Mouse (Mus musculus) heart, postnatal 10 days (tissue): ENCODE measurements around the gene H2-Oa. TPM values are rescaled to one million over a fixed set of nuclear protein-coding genes. Genes with fewer than 3 reads are reported as not detected.

ENCODE experiments used
- DNase-seq, 2 experiments: peaks; one replicate each; pipeline ENCODE4 v3.0.0; 2021
- intact Hi-C: fragments of 180-260 bp; cut with DNase I; formaldehyde crosslinking; loops from one replicate; pipeline ENCODE4 v1.15.1; 2025
- total RNA-seq, 2 experiments: library from RNA; stranded (reverse); gene quantifications; 2 replicates each; pipeline ENCODE4 v1.2.3; 2021

Gene H2-Oa
- total RNA-seq, 2 experiments from 2014 or later: 0.31 TPM; not detected in 1

DNA sequence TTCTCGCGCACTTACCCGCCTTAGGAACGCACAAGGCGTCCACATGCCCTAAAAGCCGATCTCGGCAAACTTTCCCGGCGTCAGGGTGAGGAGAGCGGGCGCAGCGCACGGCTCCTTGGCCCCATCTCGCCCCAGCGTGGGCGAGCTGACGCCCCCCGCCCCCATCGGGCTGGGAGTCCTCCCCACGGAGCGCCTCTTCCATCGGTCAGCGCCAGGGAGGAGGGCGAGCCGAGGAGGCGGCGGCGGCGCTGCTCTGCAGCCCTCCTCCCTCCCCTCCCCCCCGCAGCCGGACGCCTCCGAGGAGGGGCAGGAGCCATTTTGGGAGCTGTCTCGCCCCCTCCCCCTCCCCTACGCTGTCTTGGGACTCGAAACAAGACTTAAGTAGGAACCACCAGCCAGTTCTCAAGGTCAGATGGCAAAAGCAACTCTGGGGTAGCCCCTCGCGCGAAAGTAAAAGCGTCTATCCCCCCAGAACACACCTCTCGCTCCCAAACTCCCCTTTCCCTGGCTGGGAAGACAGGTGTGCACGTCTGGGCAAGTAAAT lies 28.1 kb downstream of the H2-Oa start:
- intact Hi-C loops: loop anchor here (10.0 kb wide), 2 partner anchors 435 to 485 kb away; partner anchors contain the start of genes Agpat1, Hnrnpm and Rnf5
- DNase-seq: peak; percentile 91 to 92

DNA sequence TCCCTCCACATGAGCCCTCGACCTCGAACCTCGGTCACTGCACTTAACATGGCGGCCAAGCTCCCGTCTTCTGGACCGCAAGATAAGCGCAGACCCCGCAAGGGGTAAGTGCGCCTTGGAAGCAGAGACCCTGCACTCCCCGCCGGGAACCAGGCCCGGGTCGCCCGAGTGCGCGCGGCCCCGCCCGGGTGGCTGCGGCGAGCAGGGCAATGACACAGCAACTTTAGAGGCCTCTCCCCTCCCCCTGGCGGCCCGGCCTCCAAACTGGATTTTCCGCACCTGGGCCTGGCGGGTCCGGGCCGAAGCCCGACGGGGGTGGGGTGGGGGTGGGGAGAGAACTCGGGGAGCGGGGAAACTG lies 28.7 kb downstream of the H2-Oa start:
- DNase-seq: peak; percentile 91
- intact Hi-C loops: loop anchor here (10.0 kb wide), 2 partner anchors 436 to 484 kb away; partner anchors contain the start of genes Agpat1, Hnrnpm and Rnf5

DNA sequence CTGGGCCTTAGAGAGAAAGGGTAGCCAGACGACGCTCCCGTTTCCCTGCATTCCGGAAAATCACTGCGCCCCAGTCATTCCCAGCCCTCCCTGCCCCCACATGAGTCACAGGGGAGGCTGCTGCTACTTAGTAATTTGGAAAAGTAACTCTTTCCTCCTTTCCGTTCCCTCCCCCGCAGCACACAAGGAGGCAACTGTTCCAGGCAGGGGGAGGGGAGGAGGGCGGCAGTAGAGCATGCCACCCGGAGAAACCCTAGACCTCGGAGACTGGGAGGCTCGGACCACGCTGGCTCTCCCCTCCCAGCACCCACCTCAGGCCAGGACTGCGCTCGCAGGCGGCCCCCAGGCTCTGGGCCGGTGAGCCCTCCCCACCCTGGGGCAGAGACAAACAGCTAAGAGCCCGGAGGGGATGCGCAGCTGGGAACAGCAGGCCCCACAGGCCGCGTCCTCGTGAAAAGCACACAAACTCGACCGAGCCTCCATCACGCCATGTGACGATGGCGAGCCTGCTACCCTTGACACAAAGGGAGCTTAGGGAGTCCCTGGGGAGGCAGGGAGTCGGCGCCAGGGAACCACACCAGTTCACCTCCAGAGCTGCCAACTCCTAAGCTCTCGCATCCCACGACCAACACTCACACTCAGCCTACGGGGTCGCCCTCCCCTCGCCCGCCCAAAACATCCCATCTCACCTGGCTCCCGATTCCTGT lies 29.2 kb downstream of the H2-Oa start:
- intact Hi-C loops: loop anchor here (10.0 kb wide), 2 partner anchors 437 to 483 kb away; partner anchors contain the start of genes Agpat1, Hnrnpm and Rnf5
- peak; percentile 92 to 93 for DNase-seq

DNA sequence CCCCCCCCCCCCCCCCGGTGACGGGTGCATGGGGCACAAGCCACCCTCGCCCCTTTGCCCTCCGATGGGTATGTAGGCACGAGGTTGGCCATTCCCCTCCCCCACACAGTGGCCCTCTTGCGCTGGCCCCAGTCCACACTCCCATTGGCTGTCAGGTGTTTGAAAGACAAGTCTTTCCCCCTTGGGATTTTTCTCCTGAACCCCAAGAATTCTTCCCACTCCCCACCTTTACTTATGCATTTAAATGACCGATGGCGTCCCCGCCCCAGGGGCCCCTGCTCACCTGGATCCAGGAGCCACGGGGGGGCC lies 29.7 kb downstream of the H2-Oa start:
- intact Hi-C loops: loop anchor here (10.0 kb wide), 2 partner anchors 437 to 483 kb away; partner anchors contain the start of genes Agpat1, Hnrnpm and Rnf5

DNA sequence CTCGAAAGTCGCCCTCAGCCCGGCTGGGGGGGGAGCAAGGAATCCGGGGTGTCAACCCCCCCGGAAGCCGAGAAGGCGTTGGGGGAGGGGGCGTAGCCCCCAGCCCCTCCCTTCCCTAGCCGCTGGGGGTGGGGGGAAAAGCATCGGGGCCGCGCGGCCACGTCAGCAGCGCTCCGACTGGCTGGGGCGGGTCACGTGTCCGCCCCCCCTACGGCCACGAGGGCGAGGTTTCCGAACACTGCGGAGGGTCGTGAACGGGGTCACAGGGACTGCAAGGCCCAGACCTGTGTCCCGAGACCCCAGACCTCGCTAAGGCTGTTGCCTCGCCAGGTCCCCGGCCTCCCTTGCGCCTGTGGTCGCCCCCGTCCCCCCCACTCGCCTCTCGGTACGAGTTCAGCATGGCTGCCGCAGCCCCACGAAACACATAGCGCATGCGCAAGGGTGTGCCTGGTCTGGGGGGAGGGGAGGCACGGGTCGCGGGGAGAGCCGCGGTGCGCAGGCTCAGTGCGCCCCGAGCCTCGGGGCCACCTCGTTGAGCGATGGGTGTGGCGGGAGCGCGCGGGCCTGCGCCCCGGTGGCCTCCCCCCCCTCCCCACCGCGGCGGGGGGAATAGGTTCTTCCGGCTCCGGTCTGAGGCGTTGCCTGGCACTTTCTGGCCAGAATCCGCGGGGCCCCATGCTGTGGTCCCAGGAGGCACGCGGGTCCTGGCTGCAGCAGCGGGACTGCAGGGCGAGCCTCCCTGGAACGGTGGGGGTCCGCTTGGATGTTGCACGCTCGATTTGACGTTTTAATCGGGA lies 30.2 kb downstream of the H2-Oa start, which contains the start of gene Brd2:
Gene Brd2, minus strand, starts transcription at position 447 of the 797 bp plus-strand sequence.
- intact Hi-C loops: loop anchor here (10.0 kb wide), 2 partner anchors 438 to 482 kb away; partner anchors contain the start of genes Agpat1, Hnrnpm and Rnf5
- DNase-seq: peak; percentile 98 to 99

More for the DNA sequence above, 29.7 kb downstream of the H2-Oa start:
- peak; percentile 75 to 82 for DNase-seq

DNA sequence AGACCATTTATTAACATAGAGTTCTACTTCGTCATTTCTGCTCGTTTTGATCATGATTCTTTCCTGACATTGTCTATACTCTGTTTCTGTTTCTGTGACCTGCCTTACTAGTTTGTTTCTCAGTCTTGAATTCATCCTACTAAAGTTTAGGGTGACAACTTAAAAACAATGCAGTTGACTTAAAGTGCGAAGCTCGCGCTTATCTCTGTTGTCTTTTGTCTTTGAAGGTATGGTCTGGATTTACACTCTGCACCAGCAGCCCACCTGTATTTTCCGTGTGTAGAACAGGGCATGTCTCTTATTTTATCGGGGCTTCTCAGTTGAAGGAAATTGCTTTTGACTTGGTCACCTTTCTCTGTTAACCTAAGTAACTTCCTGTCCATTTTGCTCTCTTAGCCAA lies 31.0 kb downstream of the H2-Oa start:
- intact Hi-C loops: loop anchor here (10.0 kb wide), 2 partner anchors 438 to 482 kb away; partner anchors contain the start of genes Agpat1, Hnrnpm and Rnf5
- no peak for DNase-seq

DNA sequence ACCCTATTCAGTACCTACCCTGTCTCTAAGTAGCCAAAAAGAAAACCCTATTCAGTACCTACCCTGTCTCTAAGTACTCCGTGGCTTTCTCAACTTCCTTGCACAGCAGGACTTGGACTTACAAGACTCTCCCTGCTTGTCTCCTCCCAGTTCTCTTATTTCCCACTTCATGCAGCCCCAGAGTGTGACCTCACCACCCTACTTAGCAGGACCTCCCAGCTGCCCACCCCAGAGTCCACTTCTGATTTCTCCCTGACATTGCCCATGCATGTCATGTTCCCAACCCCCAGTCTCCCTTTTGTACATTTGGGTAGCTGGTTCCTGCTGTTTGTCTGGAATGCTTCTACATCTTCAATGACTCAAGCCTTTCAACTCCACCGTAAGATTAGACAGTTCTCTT lies 31.4 kb downstream of the H2-Oa start:
- DNase-seq: peak; percentile 61
- intact Hi-C loops: loop anchor here (10.0 kb wide), 2 partner anchors 439 to 481 kb away; partner anchors contain the start of genes Agpat1, Hnrnpm and Rnf5

DNA sequence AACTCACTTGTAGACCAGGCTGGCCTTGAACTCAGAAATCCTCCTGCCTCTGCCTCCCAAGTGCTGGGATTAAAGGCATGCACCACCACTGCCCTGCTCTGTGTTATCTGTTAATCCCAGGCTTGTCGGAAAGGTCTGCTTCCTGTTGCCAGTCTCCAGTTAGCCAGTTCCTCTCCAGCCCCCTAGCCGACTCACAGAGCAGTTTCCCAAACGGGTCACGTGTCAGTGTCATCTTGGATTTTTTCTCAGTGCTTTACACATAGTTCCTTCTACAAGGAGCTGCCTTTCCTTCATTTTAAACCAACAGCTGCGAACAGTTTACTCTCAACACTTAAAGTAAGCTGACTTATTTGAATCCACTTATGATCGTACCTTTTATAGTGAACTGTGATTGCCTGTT lies 32.5 kb downstream of the H2-Oa start:
- DNase-seq: no peak
- intact Hi-C loops: loop anchor here (10.0 kb wide), 2 partner anchors 440 to 480 kb away; partner anchors contain the start of genes Agpat1, Hnrnpm and Rnf5

DNA sequence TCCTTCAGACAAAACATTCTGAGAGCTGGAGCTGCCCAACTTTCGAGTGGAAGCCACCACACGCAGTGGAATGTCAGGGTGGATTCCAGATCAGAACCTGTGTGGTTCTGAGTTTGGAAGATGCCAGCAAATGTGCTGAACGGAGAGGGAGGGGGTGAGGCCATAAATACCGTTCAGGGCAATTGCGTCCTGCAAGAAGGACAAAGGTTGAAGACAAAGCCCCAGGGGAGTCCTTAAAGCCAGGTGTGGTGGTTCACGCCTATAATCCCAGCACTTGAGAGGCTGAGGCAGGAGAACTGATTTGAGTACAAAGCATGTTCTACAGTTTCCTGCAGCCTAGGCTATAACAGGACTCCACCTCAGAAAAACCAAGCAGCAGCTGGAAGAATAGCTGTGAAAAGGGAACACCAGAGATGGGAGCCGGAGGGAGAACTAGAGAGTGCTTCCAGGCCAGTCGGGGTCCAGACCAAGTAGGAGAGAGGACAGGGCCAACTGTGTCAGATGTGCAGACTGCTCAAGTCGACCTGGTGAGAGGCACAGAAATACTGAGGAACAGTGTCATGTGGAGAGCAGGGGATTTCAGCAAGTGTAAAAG lies 34.8 kb downstream of the H2-Oa start:
- DNase-seq: no peak
- intact Hi-C loops: loop anchor here (10.0 kb wide), 2 partner anchors 442 to 478 kb away; partner anchors contain the start of genes Agpat1, Hnrnpm and Rnf5

DNA sequence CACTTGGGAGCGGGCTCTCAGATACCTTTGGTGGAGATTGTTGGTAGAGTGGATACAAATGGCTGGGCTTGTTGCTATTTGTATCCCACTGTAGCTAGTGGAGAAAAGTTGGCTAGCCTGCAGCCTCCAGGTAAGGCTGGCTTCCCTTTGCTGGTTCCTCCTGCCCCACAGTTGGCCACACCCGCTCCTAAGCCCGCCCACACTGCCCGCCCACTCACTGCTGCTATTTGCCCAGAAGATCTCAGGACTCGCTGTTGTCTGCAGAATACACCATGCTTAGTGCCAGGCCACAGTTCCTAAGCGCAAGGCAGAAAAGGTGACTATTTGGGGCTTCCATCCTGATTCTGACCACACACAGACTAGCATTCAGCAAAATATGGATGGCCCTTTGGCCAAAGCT lies 35.3 kb downstream of the H2-Oa start:
- intact Hi-C loops: loop anchor here (10.0 kb wide), 2 partner anchors 443 to 477 kb away; partner anchors contain the start of genes Agpat1, Hnrnpm and Rnf5
- peak; percentile 37 to 57 for DNase-seq

DNA sequence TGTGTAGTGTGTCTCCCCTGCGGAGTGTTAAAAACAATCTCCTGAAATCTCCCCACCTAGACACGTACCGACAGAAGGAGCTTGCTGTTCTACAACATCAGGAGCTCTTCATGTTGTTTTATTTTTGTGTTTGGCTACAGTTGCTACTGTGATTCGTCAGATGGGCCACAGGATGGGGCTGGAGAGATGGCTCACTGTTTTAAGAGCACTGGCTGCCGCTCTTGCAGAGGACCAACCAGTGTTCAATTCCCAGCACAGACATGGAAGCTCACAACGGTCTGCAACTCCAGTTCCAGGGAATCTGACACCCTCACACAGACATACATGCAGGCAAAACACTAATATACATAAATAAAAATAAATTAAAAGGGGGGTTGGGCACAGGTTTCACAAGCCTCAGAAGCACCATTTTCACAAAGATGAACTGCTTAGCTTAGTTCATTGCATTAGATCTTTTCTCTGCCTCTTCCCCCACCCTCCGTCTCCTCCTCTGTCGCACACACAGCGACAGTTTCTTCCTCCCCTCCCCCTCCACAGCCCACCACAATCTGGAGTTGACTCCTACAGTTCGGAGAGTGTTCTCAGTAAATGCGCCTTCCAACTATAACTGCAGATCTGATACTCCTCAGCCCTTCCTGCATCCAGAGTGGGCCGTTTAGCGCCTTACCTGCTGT lies 36.3 kb downstream of the H2-Oa start:
- intact Hi-C loops: loop anchor here (10.0 kb wide), 2 partner anchors 444 to 476 kb away; partner anchors contain the start of genes Agpat1, Hnrnpm and Rnf5
- DNase-seq: no peak

DNA sequence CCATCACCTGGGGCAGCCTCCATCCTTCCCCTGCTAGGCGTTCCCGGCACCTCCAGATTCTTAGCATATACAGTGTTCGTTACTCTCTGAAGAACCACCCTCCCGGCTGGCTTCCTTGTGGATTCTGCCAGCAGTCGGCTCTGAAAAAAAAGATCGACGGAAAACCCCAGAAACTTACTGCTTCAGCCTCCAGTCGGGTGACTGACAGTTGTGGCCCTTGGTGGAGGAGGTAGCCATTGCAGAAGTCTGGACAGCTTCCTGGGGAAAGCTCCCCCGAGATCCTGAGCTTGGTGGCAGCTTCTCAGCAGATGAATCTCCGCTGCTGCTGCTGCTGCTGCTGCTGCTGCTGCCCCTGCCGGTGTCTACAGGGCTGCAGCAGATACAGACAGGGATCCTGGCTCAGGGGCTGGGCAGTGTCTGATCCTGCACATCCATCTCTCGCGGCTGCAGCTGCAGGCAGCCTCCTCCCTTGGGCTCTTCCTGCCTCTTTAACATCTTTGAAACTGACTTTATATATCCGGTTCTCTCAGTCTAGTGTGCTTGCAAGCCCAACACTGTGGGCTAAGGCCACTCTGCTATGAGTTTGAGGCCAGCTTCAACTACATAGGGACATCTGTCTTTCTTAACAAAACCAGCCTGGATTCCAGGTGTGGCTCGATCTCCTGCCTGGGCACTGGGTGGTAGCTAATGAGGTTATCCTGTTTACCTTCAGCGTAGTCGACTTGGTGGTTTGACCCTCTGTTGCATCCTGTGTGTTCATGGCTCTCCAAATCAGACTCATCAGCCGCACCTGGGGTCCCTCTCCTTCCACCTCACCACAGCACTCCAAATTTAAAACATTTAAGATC lies 37.0 kb downstream of the H2-Oa start:
- intact Hi-C loops: loop anchor here (10.0 kb wide), 2 partner anchors 444 to 476 kb away; partner anchors contain the start of genes Agpat1, Hnrnpm and Rnf5
- no peak for DNase-seq

DNA sequence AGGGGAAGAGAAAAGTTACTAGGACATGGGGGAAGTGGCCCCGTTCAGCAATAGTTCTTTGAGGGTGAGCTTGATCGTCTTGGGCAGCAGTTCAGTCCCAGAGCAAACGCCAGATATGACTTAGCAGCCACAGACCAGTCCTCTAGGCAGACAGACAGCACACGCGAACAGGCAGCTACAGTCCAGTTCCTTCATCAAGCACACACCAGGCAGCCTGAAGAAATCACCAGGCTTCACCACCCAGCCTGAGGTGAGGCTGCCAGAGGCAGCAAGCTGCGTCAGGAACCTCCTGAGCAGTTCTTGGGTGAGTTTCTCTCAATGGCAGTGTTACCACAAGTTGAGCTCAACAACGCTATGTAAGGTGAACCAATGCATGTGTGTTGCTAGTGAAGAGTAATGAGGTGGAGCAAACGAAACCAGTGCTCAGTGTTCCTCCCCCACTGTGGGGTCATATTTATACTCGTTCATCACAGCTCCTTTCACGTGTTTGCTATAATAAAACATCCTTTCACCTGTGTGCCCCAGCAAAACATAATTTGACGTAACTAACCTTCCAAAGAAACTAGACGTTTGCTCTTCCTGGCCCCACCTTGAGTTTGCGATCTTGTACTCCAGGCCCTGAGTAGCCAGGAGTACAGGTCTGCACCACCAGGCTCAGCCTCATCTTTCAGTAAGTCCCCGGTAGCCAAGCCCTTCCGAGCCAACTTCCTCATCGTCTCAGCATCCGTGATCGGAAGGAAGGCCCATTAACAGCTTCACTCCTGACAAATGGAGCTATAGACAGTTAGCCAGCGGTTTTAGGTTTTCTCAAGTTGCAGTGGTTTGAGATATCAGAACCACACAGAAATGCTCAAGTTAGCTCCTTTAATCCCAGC lies 38.2 kb downstream of the H2-Oa start:
- DNase-seq: no peak
- intact Hi-C loops: no loop called here

DNA sequence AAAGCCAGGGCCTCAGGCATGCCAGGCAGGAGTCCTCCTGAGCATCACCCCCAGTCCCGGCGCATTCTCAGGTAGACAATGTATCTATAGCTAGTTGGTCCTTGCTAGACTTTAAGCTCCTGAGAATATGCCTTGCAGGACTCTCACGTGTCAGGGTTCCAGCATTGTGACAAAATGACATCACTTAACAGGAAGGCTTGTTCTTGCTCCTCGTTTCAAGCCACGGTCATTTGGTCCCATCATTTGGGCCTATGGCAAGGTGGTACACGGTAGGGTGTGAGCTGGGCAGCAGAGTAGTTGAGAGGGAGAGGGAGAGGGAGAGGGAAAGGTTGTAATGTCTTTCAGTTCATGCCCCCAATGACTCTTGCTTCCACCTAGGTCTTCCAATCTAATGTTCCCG lies 39.8 kb downstream of the H2-Oa start:
- intact Hi-C loops: no loop called here
- DNase-seq: peak in 1 of 2 experiments; percentile 4

DNA sequence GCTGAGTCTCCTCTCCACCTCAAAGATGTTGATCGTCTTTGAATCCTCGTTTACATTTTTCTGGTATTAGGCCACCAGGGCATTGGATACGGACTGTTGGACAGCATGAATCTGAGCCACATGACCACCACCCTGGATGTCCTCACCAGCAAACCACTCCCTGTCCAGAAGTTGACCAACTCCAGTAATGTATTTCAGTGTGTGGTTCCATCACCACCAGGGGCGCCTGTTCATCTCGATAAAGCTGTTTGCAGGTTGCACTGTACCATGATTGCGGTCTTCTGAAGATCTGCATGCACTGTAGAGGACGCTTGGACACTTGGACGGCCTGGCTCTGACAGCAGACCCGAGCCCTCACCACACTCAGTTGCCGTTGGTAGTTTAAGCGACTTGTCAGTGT lies 41.1 kb downstream of the H2-Oa start:
- intact Hi-C loops: no loop called here
- DNase-seq: peak in 1 of 2 experiments; percentile 38

DNA sequence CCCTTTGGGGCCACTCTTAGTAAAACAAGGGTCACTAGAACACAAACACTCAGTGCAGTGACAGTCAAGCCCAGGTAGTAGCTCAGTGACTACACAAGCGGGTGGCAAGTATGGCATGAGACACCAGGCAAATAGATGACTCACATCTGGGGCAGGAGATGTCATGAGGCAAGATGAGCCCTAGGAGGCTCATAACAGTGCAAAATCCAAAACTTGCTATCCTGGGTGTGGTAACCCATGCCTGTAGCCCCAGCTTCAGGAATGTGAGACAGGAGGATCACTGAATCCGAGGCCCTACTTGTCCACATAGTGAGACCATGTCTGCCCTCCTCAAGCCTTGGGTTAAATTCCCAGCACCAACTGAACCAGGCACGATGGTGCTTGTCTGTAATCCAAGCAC lies 42.3 kb downstream of the H2-Oa start:
- no peak for DNase-seq
- intact Hi-C loops: loop anchor here (2.0 kb wide), 1 partner anchor 34 kb away; no protein-coding TSS in a partner anchor
